Mouse (Mus musculus) left cerebral cortex, adult 18-20 months (tissue): ENCODE results near the gene Fbln5. TPM values are rescaled to one million over a fixed set of nuclear protein-coding genes. Genes with fewer than 3 reads are reported as not detected.

Experiments
- DNase-seq, 2 experiments: peaks; one replicate each; pipeline ENCODE4 v3.0.0; 2021 to 2022; ENCODE audit warnings: low spot score in 2 of 2, mixed read lengths in 1 of 2
- total RNA-seq, 2 experiments: library from RNA; stranded (reverse); gene quantifications; 2 replicates each; pipeline ENCODE4 v1.2.3; 2021

Gene Fbln5
- total RNA-seq, 2 experiments from 2014 or later, result 6.9 to 7.1 TPM

DNA sequence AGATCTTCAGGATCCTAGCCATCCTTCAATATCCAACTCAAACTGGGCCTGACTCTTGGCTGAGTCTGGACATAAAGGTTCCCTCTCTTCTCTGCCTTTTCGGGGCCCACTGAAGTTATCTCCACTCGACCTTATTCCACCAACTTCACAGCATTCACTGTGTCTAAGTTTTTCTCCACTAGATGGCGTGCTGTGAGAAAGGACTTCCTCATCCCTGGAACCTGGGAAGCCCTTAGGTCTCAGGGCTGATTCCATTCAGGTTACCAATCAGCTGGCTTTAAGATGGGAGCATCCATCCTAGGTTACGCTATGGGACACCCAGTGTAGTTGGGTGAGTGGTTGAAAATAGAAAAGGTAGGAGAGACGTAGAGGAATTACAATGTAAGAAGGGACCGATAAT is 7.7 kb downstream of the Fbln5 start:
- DNase-seq, result peak in 1 of 2 experiments; percentile 20

DNA sequence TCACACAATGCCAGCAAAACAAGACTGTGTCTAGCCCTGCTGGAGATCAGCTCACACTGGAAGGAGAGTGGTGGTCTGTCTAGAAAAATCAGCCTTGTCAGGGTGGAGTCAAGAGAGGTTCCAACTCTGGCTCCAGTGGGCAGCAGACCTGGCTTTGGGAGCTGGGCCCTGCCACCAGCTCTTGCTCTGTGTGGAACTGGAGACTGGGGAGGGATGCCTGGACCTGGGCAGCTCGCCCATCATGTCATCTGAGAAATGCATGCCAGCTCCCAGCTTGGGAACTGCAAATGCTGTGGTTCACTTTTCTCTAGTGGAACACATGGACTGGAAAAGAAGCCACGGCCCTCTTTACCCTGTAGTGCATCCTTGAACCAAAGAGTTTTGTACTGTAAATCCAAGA is 8.3 kb downstream of the Fbln5 start:
- no peak for DNase-seq

DNA sequence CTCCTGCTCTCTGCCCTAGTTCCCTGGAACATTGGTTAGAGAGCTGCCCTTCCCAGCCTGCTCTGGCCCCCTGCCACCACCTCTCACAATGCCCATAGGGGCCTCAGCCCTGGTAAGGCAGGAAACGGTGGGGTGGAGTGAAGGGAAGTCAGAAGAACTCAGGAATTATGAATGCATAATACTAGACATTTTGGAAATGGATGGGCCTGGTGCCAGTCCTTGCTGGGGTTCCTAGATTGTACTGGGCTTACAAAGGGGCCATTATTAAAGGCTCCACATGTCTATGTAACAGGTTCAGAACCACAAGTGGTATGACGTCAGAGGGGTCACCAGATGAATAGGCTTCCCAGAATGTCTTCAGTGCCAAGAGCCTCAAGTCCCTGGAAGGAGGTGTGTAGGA is 11.5 kb downstream of the Fbln5 start:
- no peak for DNase-seq

DNA sequence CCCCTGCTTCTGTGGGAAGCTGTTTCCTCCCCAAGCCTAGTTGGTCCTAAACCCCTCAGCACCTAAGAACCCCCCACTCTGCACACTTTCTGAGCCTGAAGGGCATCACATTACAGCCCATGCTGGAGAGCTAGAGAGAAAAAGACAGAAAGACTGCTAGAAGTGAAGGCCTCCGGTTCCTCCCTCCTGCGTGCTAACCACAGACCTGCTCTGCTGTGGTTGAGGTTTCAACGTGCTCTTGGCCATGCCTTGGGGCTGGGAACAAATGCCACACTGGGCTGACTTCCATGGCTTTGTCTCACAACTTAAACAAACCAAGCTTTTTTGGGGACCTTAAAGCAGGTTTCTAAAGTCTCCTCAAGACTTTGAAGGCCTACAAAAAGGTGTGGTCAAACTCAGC is 16.4 kb downstream of the Fbln5 start:
- no peak for DNase-seq

DNA sequence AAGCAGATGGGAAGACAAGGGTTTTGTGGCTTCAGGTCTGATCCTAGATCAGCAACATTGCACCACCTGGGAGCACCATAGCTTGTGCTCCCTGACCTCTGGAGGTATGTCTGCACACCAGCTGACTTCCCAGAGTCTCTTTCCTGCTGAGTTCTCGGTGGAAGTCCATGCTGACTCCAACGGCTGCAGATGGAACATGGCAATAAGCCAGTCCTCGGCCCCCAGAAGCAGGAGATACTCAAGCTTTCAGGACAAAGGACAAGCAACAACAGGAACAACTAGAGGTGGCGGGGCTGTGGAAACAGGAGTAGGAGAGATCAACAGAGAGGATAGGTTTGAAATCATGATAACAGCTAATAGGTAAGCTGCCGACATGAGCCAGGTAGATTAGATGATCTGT is 17.1 kb downstream of the Fbln5 start:
- DNase-seq, result no peak

DNA sequence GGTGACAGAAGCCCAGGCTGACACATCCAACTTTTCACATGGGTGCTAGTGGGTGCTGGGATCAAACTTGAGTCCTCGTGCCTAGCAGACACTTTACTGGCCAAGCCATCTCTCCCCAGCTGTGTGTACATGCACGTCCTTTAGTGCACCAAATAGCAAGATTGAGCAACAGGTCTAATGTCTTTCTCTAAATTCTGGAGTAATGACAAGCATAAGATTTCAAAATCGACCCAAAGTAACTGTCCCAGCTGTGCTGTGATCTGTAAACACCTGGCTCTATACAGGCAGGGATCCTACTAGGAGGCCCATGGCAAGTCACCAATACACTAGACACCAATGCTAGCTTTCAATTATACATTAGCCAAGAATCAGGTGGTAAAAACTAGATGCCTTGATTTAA is 17.8 kb downstream of the Fbln5 start:
- no peak for DNase-seq

DNA sequence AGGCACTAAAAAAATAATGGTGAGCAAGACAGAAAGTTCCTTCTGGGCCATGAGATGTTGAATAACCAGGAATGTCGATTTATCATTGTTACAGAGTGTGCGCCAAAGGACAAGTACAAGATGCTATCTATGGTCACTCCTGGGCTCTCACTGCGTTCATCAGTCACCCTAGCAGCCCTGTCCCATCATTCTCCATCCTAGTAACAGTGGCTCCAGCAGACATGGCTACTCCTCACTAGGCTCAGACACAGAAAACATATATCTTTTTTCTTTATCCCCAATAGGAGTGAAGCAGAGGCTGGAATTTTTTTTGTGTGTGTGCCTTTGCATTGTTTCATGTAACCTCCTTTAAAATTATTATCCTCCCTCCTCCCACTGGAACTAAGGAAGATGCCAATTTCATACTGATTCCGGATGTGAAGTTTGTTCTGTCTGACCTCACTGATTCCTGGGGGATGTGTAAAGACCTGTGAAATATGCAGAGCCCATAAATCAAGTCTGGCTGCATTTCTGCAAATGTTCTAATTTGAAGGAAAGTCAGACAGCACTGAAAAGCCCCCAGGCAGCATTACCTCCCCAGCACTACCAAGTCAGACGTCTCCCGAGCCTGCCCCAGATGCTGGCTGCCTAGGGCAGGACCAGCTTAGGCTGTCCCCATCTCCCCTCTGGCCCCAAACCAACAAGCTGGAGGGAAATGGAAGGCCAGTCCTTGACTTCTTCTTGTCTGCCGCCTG is 20.5 kb downstream of the Fbln5 start:
- DNase-seq, result no peak

DNA sequence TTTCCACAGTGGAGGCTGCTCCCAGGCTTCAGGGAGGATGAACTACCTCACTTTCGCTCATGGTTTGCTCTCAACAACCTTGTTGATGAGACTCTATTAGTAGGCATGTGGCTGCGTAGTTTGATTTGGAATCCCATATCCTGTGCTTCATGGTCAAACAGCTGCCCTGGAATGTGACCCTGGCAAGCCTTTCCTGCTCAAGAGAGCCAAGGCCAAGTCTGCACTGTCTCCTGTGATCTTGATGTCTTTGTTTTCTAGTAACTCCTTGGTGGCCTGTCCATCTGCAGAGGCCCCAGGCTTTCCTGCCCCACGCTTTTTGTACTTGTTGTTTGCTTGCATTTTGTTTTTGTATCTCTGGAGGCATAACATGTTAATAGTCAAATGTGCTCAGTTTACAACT is 24.4 kb downstream of the Fbln5 start:
- DNase-seq, result no peak

DNA sequence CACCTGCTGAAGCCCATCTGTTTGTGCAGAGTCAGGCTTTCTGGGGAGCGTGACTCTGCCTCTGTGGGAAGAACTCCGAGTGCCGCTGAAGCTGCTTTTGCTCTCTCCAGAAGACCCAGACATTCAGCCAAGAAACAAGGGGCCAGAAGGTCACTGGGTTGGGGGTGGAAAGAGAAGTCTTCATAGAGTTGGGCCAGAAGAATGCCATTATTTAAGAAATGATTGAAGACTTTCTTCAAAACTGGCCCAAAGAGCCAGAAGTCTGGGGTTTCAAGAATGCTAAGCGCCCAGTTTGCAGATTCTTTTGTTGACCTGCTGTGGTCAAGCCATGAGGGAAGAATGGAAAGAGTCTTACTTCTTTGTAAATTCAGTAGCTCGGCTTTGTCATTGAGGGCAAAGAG is 25.6 kb downstream of the Fbln5 start:
- no peak for DNase-seq

DNA sequence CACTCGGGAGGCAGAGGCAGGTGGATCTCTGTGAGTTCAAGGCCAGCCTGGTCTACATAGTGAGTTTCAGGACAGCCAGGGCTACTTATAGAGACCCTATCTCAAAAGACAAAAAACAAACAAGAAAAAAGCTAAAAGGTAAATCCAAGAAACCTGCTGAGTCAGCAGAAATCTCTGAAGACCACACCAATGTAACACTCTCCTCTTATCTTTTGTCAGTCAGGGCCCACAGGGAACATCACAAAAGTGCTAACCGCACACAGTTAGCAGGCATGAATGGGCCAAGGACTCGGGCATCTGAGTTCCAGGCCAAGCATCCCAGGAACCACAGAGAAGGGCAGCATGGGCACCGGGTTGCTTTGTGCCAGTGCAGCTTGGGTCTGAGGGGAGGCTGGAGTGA is 26.2 kb downstream of the Fbln5 start:
- no peak for DNase-seq

DNA sequence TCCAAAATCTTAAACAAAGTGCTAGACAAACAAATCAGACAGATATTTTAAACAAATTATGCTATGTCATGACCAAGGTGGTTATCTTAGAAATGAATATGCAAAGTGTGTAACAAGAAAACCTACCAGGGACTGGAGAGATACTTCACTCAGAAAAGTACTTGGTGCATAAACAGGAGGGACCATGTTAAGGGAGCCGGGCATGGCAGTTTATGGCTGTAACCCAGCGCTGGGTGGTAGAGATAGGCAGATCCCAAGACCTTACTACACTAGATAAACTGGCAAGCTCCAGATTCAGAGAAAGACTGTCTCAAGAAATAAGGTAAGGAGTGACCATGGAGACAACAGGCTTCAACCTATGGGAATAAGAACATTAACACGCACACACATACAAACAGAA is 29.1 kb downstream of the Fbln5 start:
- no peak for DNase-seq

DNA sequence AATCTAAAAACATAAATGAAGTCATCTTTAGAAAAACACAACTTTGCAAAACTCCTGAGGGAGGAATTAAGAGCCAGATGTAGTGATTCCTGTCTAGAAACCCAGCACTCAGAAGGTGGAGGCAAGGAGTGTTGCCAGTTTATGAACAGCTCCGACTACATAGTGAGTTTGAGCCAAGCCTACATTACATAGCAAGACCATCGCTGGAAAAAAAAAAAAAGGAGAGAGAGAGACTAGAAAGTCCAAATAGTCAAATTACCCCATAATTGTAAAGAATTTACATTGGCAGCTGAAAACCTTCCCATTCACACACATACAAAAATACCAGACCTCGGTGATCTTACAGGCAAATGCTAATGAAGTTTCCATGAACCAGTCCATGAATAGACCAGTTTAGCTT is 29.6 kb downstream of the Fbln5 start:
- no peak for DNase-seq

DNA sequence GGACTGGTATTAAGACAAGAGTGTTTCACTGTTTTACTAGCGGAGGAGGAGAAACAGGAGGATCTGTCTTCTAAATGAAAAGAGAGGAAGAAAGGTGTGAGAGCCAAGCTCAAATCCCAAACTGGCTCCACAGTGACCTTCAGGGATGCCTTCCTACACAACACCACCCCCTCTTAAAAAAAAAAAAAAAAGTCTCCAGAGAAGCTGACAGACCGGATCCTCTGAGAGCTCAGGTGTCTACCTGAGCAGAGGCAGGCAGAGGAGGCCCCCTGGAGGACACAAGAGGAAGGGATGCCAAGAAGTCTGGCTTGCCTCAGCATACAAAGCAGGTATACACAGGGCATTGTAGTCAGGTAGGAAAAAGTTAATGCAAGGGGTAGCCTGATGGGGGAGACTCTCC is 36.1 kb downstream of the Fbln5 start:
- no peak for DNase-seq

DNA sequence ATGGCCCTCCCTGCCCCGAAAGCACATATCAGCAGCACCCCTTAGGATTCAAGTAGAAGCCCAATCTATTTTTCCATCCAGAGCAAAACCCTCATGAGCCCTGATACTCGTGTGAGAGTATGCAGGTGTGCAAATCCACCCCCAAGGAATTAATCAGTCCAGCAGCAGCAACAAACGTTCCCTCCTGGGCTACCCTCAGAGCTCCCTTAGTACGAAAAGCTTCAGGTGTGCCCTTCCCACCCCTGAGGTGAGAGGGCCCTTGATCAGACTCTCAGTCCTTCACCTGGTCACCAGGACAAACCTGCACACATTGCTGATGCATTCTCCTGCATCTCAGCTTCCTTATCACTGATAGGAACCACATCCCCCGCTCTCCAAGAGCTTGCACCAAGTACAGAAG is 37.9 kb downstream of the Fbln5 start:
- DNase-seq, result no peak

DNA sequence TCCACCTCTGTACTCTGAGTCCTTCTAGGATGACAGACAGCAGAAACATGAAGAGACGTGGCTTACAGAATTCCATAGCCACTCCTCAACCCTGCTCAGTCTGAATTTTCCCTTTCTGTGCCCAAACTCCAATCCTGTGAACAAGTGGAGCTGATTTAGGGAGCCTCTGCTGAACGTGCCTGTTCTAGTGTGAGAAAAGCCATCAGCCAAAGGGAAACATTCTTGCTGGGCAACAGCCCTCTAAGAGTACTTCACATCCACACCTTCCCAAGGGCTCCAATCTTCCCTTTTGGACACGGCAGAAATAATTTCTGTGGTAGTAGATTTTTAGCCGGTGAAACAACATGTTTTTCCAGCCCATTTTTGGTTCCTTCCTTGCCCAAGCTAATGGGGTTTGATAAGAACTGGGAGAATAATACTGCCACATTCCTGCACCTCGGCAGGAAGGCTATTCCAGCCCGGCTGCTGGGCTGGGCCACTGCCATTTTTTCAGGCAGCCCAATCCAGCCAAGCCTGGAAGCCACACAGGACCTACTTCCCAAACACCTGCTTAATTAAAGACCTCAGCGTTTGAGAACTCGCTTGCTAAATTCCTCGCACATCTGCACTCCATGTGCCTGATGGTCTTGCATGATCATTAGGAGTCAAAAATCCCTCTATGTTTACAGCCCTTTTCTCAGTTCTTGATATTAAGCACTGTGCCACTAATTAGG is 41.1 kb downstream of the Fbln5 start:
- no peak for DNase-seq

DNA sequence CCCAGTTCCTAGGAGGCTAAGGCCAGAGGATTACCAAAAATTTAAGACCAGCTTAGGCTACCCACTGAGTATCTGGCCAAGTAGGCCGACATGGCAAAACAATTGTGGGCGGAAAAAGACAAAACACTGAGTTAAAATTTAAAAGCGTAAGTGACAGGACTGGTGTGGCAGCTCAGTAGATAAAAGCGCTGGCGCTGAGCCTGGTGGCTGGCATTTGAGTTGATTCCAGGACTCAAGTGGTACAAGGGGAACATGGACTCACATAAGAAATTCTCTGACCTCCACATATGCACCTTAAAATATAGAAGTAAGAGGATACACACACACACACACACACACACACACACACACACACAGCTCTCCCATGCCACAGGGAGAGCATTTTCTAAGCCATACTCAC is 42.5 kb downstream of the Fbln5 start:
- DNase-seq, result no peak

DNA sequence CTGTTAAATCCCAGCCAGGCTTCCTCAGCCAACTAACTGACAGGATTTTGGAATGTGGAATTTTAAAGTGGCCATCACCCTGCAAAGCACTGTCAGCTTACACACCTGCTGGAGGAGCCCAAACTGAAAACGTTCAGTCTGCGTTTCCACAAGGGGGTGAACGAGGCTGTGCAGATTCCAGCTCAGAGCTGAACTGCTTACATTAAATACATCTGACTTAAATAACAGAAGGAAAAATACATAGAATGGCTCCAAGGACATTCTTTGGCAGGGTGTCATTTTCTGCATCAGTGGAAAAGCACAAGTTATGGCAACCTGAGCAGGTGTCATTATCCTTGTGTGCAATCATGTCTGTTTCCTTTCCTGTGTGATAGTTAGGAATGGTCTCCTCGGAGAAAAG is 44.7 kb downstream of the Fbln5 start:
- no peak for DNase-seq

DNA sequence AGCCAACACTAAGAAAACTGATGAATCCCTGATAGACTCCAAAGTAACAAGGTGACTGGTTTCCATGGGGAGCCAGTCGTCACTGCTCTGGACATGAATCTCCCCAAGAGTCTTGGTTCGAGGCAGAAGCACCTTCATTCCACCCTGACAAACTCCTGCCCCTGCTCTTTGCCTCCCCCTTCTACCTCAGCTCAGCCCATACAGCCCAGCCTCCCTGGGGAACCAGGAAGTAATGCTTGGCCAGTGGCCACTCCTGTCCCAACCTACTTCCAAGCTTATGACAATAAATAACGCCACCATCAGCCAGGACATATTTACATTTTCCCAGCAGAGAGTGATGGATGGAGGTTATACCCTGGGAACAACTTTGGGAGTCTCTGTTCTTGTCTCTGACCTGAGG is 45.9 kb downstream of the Fbln5 start:
- DNase-seq, result no peak

DNA sequence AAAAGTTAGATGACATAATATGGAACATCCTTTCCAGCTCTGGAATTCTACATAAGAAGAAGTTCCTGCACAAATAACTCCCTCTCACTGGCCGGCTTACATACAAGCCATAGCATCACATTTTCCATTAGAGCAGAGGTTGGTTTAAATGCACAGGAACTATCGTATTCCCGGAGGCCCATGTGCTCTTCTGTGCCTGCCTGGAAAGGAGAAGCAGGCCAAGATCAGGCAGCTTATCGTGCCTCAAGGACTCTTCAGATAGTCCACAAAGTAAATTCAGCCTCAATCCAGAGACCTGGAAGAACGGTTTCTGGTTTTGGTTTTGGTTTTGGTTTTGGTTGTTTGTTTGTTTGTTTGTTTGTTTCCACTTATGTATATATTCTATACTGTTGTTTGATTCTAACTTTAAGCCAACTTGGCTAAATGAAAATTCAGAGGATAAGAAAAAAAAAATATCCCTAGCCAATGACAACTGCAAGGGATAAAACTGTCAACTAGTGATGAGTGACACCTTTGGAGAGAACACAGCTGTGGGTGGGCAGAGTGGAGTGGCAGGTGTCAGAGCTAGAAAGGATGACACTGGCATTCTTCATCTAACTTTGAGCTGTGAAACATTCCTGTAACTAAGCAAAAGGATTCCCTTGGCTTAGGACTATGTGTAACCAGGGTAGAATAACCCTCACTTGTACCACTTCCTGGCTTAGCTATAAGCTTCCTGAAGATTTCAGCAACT is 48.4 kb downstream of the Fbln5 start:
- no peak for DNase-seq

DNA sequence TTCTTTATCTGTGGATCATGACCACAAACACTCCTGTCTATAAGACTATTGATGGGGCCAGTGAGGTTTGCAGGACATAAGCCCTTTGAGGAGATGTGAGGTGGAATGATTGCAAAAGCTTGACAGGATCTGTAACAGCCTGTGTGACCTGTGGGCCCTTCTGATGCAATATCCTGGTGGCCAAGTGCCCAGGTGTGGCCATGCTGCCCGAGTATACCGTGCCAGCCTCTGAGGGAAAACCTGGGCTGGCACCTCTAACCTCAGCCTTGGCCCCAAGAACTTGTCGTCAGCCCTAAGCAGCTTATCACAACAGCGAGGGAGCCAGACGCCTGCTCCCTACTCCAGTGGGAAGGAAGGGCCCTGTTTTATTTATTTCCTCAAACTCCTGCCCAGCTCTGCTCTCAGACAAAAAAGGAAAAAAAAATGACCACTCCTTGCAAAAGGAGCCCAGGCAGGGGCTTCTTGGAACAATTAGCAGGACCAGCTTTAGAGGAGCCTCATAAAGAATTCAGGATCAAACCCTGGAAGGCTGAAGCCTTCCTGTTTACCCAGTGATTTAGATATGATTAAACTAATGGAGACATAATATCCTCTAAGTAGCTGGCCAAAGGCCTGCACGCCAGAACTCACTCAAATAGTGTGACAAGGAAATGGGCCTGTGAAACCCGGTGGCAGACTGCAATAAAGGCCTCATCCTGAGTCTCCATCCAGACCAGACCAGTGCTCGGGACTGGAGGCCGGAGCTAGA is 51.4 kb downstream of the Fbln5 start:
- DNase-seq, result no peak

DNA sequence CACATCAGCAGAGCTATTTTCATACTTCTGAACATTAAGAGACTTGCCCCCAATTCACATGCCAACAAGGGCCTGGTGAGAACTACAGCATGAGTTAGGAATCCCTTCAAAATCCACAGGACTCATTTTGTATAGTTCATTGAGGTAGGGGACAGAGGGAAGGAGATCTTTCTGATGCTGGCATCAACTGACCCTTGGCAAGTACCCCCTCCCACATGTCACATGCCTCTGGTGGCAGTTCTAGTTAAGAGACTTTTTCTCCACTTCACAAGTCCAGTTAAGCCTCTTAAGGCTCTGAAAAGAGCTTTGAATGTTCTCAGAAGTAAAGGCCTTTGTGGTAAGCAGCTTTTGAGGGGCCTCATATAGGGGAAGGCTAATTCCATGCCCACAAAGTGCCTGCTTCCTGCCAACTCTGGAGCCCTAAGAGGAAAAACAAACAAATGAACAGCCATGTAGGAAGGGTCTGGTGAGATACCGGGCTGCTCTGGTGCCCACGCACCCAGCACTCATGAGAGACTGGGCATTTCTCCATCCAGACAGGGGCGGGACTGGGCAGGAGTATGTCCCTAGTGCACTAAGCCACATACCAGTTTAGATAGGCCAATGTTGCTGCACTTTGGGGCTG is 52.5 kb downstream of the Fbln5 start:
- DNase-seq, result no peak
